Mouse (Mus musculus) cerebellum, adult 2 months (tissue): Measurements from ENCODE around the gene Zfp362.

ENCODE experiments used
- CTCF ChIP-seq: fragments of 200-500 bp; IDR thresholded peaks from 2 replicates; pipeline ENCODE4 v1.5.1; 2011; ENCODE audit warnings: low read depth, mild to moderate bottlenecking, control low read depth, low read length, moderate library complexity, borderline replicate concordance; ENCODE audit not compliant: insufficient read depth
- POLR2A ChIP-seq: fragments of 200-500 bp; IDR thresholded peaks from 2 replicates; pipeline ENCODE4 v1.6.1; 2011; ENCODE audit warnings: low read length, control low read depth, borderline replicate concordance; ENCODE audit not compliant: insufficient read depth

DNA sequence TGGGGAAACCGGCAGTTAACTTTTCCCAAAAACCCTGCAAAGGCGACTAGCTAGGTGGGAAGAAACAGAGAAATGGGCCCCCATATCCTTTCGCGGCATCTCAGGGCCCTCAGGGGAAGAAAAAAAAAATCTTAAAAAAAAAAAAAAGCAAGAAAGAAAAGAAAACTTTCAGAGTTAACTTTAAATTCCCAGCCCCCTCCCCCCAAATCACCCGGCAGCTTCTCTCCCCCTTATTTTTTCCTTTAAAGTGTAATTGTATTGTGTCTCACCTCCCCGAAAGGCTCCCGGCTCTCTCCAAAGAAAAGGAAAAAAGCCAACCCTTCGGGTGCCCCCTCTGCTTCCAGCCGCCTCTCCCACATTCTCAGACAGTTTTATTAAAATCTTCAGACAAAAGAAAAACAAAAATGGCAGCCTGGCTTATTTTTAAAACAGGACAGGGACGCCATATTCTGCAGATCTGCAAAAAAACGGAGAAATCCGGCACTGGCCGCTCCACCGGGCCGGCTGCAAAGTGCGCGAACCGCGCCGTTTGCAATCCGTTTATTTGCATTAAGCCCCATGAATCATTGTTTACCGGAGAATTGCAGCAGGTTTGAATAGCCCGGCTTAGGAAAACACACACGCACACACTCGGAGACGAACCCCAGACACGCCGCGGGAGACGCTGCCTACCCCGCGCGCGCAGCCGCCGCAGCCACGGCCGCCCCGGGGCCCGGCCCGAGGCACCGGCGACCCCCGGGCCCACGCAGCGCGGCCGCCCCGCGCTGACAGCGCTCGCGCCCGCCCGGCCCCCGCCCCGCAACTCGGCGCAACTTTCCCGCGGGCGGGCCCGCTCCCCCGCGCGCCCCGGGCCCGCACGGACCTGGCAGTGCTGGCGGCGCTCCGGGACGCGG lies 449 bp downstream of the Zfp362 start:
- TF ChIP-seq CTCF (no peak), POLR2A (no peak)
